Mouse (Mus musculus) regulatory T cell (primary cell): ENCODE data around the gene Kdm4b.

Source experiments
- in situ Hi-C: fragments of 300-600 bp; cut with MboI, MseI; formaldehyde crosslinking; loops from one replicate; pipeline ENCODE4 v1.15.1; 2025; ENCODE audit warnings: high pct_unique_total_duplicates

The Kdm4b gene

GRCm38 (mm10) chr17:56439731-56440460 lies 114.0 kb downstream of the Kdm4b start:
- in situ Hi-C loops: no loop called here

- in situ Hi-C loops: no loop called here
Observed at GRCm38 (mm10) chr17:56442316-56442715, 116.5 kb downstream of the Kdm4b start.

GRCm38 (mm10) chr17:56443341-56443795 lies 117.5 kb downstream of the Kdm4b start:
- in situ Hi-C loops: no loop called here

GRCm38 (mm10) chr17:56444771-56445170 lies 118.9 kb downstream of the Kdm4b start:
- in situ Hi-C loops: no loop called here

- in situ Hi-C loops: no loop called here
Observed at GRCm38 (mm10) chr17:56445397-56445796, 119.5 kb downstream of the Kdm4b start.

- in situ Hi-C loops: no loop called here
Observed at GRCm38 (mm10) chr17:56447716-56448115, 121.9 kb downstream of the Kdm4b start.
